33 mouse cellular contexts compared by ENCODE assay signal in genomic region chr6:65341360-65341759, GRCm38 (mm10). TPM values are rescaled to one million over a fixed set of nuclear protein-coding genes. Genes with fewer than 3 reads are reported as not detected.
"Had no signal": no experiment of that assay in that cellular context is flagged by ENCODE, and none has a peak within 500 bp of the region (broad histone marks: within the 10 kb centered on the region; RNA-seq: fewer than 3 reads in every experiment).

No protein-coding gene starts in this region.

- H3K9ac ChIP-seq: embryonic facial prominence, embryonic 12.5 days; embryonic facial prominence, embryonic 13.5 days; embryonic facial prominence, embryonic 15.5 days; forebrain, embryonic 12.5 days; forebrain, embryonic 13.5 days; forebrain, embryonic 15.5 days; forebrain, postnatal 0 days had no signal

- H3K27ac ChIP-seq: embryonic facial prominence, embryonic 10.5 days; embryonic facial prominence, embryonic 12.5 days; embryonic facial prominence, embryonic 13.5 days; embryonic facial prominence, embryonic 15.5 days; forebrain, embryonic 10.5 days; forebrain, embryonic 12.5 days; forebrain, embryonic 13.5 days; forebrain, embryonic 15.5 days; gastrocnemius, adult 2 months; heart, adult 2 months had no signal

- H3K36me3 ChIP-seq: embryonic facial prominence, embryonic 10.5 days; embryonic facial prominence, embryonic 12.5 days; embryonic facial prominence, embryonic 13.5 days; embryonic facial prominence, embryonic 15.5 days; forebrain, embryonic 10.5 days; forebrain, embryonic 12.5 days; forebrain, embryonic 15.5 days had no signal

- H3K4me3 ChIP-seq: embryonic facial prominence, embryonic 10.5 days; embryonic facial prominence, embryonic 12.5 days; embryonic facial prominence, embryonic 13.5 days; embryonic facial prominence, embryonic 15.5 days; erythroblast, embryonic 14.5 days; forebrain, embryonic 10.5 days; forebrain, embryonic 12.5 days; forebrain, embryonic 13.5 days; forebrain, embryonic 15.5 days; gastrocnemius, adult 2 months; heart, adult 2 months had no signal

- DNase-seq: cerebellum, adult 9-10 months; cerebellum, adult 9-11 months; cerebellum, postnatal 10 days; cerebellum, postnatal 14 days; cerebellum, postnatal 25 days; cerebellum, postnatal 36 days; embryo, embryonic 11 days; forebrain, postnatal 0 days; gastrocnemius, adult 2 months; gastrocnemius, postnatal 10 days; gastrocnemius, postnatal 14 days; gastrocnemius, postnatal 25 days; gastrocnemius, postnatal 36 days; heart, adult 11 months; heart, adult 18-20 months; heart, adult 2 months had no signal

- H3K9me3 ChIP-seq: embryonic facial prominence, embryonic 10.5 days; embryonic facial prominence, embryonic 12.5 days; embryonic facial prominence, embryonic 13.5 days; embryonic facial prominence, embryonic 15.5 days; forebrain, embryonic 10.5 days; forebrain, embryonic 12.5 days; forebrain, embryonic 13.5 days; forebrain, embryonic 15.5 days had no signal

- H3K27me3 ChIP-seq: embryonic facial prominence, embryonic 12.5 days; embryonic facial prominence, embryonic 13.5 days; embryonic facial prominence, embryonic 15.5 days; forebrain, embryonic 12.5 days; forebrain, embryonic 13.5 days; forebrain, embryonic 15.5 days had no signal

- H3K4me1 ChIP-seq: embryonic facial prominence, embryonic 12.5 days; embryonic facial prominence, embryonic 13.5 days; embryonic facial prominence, embryonic 15.5 days; forebrain, embryonic 12.5 days; forebrain, embryonic 15.5 days had no signal

- ATAC-seq: forebrain, embryonic 13.5 days; forebrain, embryonic 14.5 days; forebrain, embryonic 15.5 days; forebrain, embryonic 16.5 days; forebrain, postnatal 0 days had no signal

- H3K4me2 ChIP-seq: embryonic facial prominence, embryonic 12.5 days; embryonic facial prominence, embryonic 13.5 days; embryonic facial prominence, embryonic 15.5 days; forebrain, embryonic 12.5 days; forebrain, embryonic 13.5 days; forebrain, embryonic 15.5 days had no signal

RNA-seq across cellular contexts. Expression of gene C130060K24Rik, which starts 39.5 kb away (rescaled TPM):
- total RNA-seq: common myeloid progenitor, adult 5-6 weeks; gastrocnemius, adult 18-20 months; gastrocnemius, adult 2 months; gastrocnemius, adult 8-10 months; gastrocnemius, postnatal 10 days; gastrocnemius, postnatal 14 days; gastrocnemius, postnatal 25 days; gastrocnemius, postnatal 36 days; gastrocnemius, postnatal 4 days; granulocyte monocyte progenitor cell, adult 5-6 weeks; heart, adult 18-20 months; heart, adult 8-10 months had no signal
- polyA plus RNA-seq: erythroblast, embryonic 14.5 days; heart, adult 2 months had no signal
